ENCODE assay signal across 8 mouse cellular contexts in genomic region chr9:66349860-66350787, GRCm38 (mm10). TPM values are rescaled to one million over a fixed set of nuclear protein-coding genes. Genes with fewer than 3 reads are reported as not detected.
A peak's percentile ranks its signal among the peaks of the same experiment; 100 is the strongest.
DNase-seq lines count a peak whose midpoint lies in the region; ATAC-seq and TF ChIP-seq lines count a peak whose summit lies in the region.

Herc1 (plus strand) TSS chr9:66350450.

- H3K4me3 ChIP-seq in heart, embryonic 11.5 days (ENCODE audit: low read depth, low read length): peak within 1 kb of the TSS; percentile 86
- H3K4me3 ChIP-seq in kidney, embryonic 16.5 days (ENCODE audit: low read length): peak within 1 kb of the TSS; percentile 99
- peak within 1 kb of the TSS; percentile 86 for H3K4me3 ChIP-seq in liver, adult 2 months (ENCODE audit: insufficient read depth, low read depth, low read length)
- peak within 1 kb of the TSS; percentile 80 for H3K4me3 ChIP-seq in myocyte

- TF ChIP-seq POLR2A in liver, adult 2 months (IDR thresholded peaks at IDR 0.05; ENCODE audit: extremely low read depth, insufficient read depth, low read length): peak; percentile 45; the same call in 1 of the 2 replicates
- peak; percentile 68 for TF ChIP-seq POLR2A in myocyte (IDR thresholded peaks at IDR 0.05; ENCODE audit: insufficient read length, low read depth)

- peak within 1 kb of the TSS; percentile 96 for H3K9ac ChIP-seq in heart, embryonic 11.5 days (ENCODE audit: low read depth, low read length)
- H3K9ac ChIP-seq in kidney, embryonic 16.5 days (replicated peaks; ENCODE audit: low read length): peak within 1 kb of the TSS; percentile 97
- H3K9ac ChIP-seq in liver, adult 2 months (ENCODE audit: low read depth, low read length): peak within 1 kb of the TSS; percentile 94

- no peaks in the 10 kb centered on the region for H3K9me3 ChIP-seq in heart, embryonic 11.5 days (replicated peaks; ENCODE audit: control insufficient read depth, low read length)
- H3K9me3 ChIP-seq in kidney, embryonic 16.5 days (ENCODE audit: low read length): no peaks in the 10 kb centered on the region

- peak within 1 kb of the TSS; percentile 86 for H3K4me2 ChIP-seq in heart, embryonic 11.5 days
- H3K4me2 ChIP-seq in kidney, embryonic 16.5 days (replicated peaks; ENCODE audit: low read depth, low read length): peak within 1 kb of the TSS; percentile 91
- H3K4me2 ChIP-seq in myocyte (ENCODE audit: low read depth): peak within 1 kb of the TSS; percentile 87

- peaks cover 8% of the 10 kb centered on the region; the same call in 1 of the 2 replicates for H3K79me2 ChIP-seq in liver, adult 2 months (ENCODE audit: control insufficient read depth, insufficient read depth, low read length)
- H3K79me2 ChIP-seq in myocyte (ENCODE audit: control insufficient read depth, insufficient read depth): peaks cover 45% of the 10 kb centered on the region

- peak within 1 kb of the TSS; percentile 92 for H3ac ChIP-seq in myocyte (ENCODE audit: control insufficient read depth, insufficient read length)

- H3K27me3 ChIP-seq in heart, embryonic 11.5 days (ENCODE audit: control insufficient read depth, insufficient read depth, low read length): no peaks in the 10 kb centered on the region
- no peaks in the 10 kb centered on the region for H3K27me3 ChIP-seq in kidney, embryonic 16.5 days (ENCODE audit: insufficient read depth, low read length)
- no peaks in the 10 kb centered on the region for H3K27me3 ChIP-seq in liver, adult 2 months (ENCODE audit: control insufficient read depth, insufficient read depth, low read length)
- H3K27me3 ChIP-seq in myocyte (ENCODE audit: control insufficient read depth, insufficient read depth, insufficient read length): no peaks in the 10 kb centered on the region
- H3K27me3 ChIP-seq in splenic B cell, adult 2 months (ENCODE audit: control insufficient read depth, insufficient read depth, low read length, poor library complexity, severe bottlenecking): no peaks in the 10 kb centered on the region

- peak within 1 kb of the TSS; percentile 97 for H3K27ac ChIP-seq in heart, embryonic 11.5 days (ENCODE audit: low read depth, low read length)
- peak within 1 kb of the TSS; percentile 97 for H3K27ac ChIP-seq in kidney, embryonic 16.5 days (ENCODE audit: low read length)
- H3K27ac ChIP-seq in liver, adult 2 months (replicated peaks; ENCODE audit: insufficient read depth, low read depth, low read length): peak within 1 kb of the TSS; percentile 80

- under 1% methylated on average over 85 of the region's 85 CpGs for WGBS in heart, embryonic 11.5 days (ENCODE audit: insufficient replicate concordance)
- under 1% methylated on average over 85 of the region's 85 CpGs for WGBS in kidney, embryonic 16.5 days
- WGBS in liver, adult 2 months: under 1% methylated on average over 85 of the region's 85 CpGs

- peaks cover 6% of the 10 kb centered on the region; the same call in 1 of the 2 replicates for H3K4me1 ChIP-seq in heart, embryonic 11.5 days (ENCODE audit: control insufficient read depth, insufficient read depth, low read length)
- H3K4me1 ChIP-seq in kidney, embryonic 16.5 days (ENCODE audit: insufficient read depth, low read length): peaks cover 11% of the 10 kb centered on the region; the same call in 1 of the 2 replicates
- H3K4me1 ChIP-seq in liver, adult 2 months (ENCODE audit: control insufficient read depth, insufficient read depth, low read length): peaks cover 5% of the 10 kb centered on the region

- ATAC-seq in erythroblast, adult 5-6 weeks (replicated peaks; ENCODE audit: low FRiP score, poor library complexity, severe bottlenecking): peak; percentile 77
- ATAC-seq in heart, embryonic 11.5 days (replicated peaks; ENCODE audit: insufficient number of reproducible peaks, low FRiP score, low TSS enrichment): peak; percentile 85
- peak; percentile 91 for ATAC-seq in kidney, embryonic 16.5 days (ENCODE audit: low FRiP score, low TSS enrichment)

- no peaks in the 10 kb centered on the region for H3K36me3 ChIP-seq in heart, embryonic 11.5 days (ENCODE audit: control insufficient read depth, insufficient read depth, low read length)
- no peaks in the 10 kb centered on the region for H3K36me3 ChIP-seq in kidney, embryonic 16.5 days (ENCODE audit: insufficient read depth, low read length)
- H3K36me3 ChIP-seq in liver, adult 2 months (ENCODE audit: control insufficient read depth, insufficient read depth, low read length): no peaks in the 10 kb centered on the region
- no peaks in the 10 kb centered on the region for H3K36me3 ChIP-seq in myocyte (ENCODE audit: control insufficient read depth, insufficient read depth)
- no peaks in the 10 kb centered on the region for H3K36me3 ChIP-seq in splenic B cell, adult 2 months (ENCODE audit: control insufficient read depth, insufficient read depth, low read length, poor library complexity, severe bottlenecking)

- no peak for TF ChIP-seq CTCF in liver, adult 2 months (IDR thresholded peaks at IDR 0.05; ENCODE audit: low read depth, low read length)

- DNase-seq in B cell, adult 2 months: peak; percentile 93
- peak; percentile 98 for DNase-seq in brain, adult 2 months (ENCODE audit: low read depth, low spot score)
- peak; percentile 75 for DNase-seq in liver, adult 2 months (ENCODE audit: extremely low read depth, low read depth, low spot score)
- peak; percentile 96 for DNase-seq in splenic B cell, adult 2 months (ENCODE audit: low read depth, low spot score)

TF ChIP-seq in myocyte, 11 proteins besides CTCF, POLR2A, EP300 and RAD21:
- no peak for TF ChIP-seq TCF12 (IDR thresholded peaks at IDR 0.05; ENCODE audit: insufficient read depth, poor library complexity, severe bottlenecking)
- no peak for TF ChIP-seq MAX (IDR thresholded peaks at IDR 0.05; ENCODE audit: low read depth)
- no peak for TF ChIP-seq E2F4 (IDR thresholded peaks at IDR 0.05; ENCODE audit: insufficient read depth)
- peak; percentile 69 for TF ChIP-seq USF1 (IDR thresholded peaks at IDR 0.05; ENCODE audit: low read depth)
- no peak for TF ChIP-seq POLR2AphosphoS2 (IDR thresholded peaks at IDR 0.05; ENCODE audit: insufficient read length, low read depth)

RNA-seq across cellular contexts. Expression of gene Herc1, which starts in this region (rescaled TPM):
- 543 and 570 TPM in 2 replicates for total RNA-seq in erythroblast, adult 5-6 weeks (2015; ENCODE audit: low replicate concordance)
- 1,171 and 1,293 TPM in 2 replicates for total RNA-seq in erythroblast, adult 5-6 weeks (2017; ENCODE audit: low replicate concordance)
- polyA plus RNA-seq in heart, embryonic 11.5 days (2014; fragmentation: Nextera tagmentation; extraction: Ambion mirVana): 24.4 and 25.7 TPM in 2 replicates
- 18.5 and 21.1 TPM in 2 replicates for polyA plus RNA-seq in kidney, embryonic 16.5 days (2015; fragmentation: Nextera tagmentation; extraction: Ambion mirVana)
- total RNA-seq in liver, adult 2 months (2014; rRNA removed): 30.9 and 32.0 TPM in 2 replicates
- polyA plus RNA-seq in liver, adult 2 months (2012; rRNA removed): 4.5 and 5.6 TPM in 2 replicates
- polyA plus RNA-seq in myocyte (2012; fragmentation: generic; extraction: Trizol): 9.9 TPM

Comparison
In these comparisons a context has a peak if more than half of its experiments do, and no peak if none do; other contexts are left out.
1. Peak in every context shown above with its lines: DNase-seq, ATAC-seq, H3K4me3 ChIP-seq and H3K27ac ChIP-seq.
2. RNA of gene Herc1 (total RNA-seq): 543 to 1,293 TPM in erythroblast, adult 5-6 weeks; 30.9 to 32.0 TPM in liver, adult 2 months; every median in the first group is over 10 times any median in the second.